ENCODE assay signal across 9 mouse cellular contexts in the genomic region with DNA sequence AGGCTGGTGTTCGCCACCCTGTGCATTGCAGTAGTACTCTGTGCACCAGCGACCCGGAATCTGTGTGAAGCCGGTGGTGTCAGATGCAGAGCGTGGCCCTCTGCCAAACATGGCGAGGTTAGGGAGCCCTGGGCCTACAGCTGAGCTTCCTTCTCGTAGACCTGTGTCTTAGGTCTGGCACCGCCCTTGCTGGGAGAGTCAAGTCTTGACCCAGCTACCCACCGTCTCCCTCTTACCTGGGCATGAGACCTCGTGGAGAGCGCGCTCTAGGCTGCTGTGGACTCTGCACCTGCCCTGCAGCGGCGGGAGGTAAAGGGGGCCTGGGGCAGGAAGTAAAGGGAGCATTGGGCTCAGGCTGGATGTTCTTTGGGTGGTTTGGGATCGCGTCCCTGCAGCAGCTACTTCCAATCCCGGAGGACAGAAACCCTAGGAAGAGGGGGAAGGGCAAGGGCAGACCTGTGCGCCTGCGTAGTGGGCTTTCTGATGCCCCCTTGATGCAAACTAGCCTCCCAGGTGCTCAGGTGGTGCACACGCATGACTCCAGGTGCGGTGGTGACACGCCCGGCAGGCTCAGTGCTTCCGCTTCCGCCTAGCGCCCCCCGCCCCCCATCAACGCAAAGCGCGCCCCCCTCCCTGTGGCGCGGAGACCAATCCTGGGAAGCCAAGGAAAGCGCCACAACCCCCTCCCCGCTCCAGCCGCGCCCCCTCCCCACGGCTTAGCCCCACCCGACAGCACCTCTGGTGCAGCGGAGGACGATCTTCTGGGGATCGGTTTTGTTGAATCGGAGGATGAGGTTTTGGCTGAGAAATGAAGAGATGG. TPM values are rescaled to one million over a fixed set of nuclear protein-coding genes. Genes with fewer than 3 reads are reported as not detected.
DNase-seq lines count a peak whose midpoint lies in the region; ATAC-seq and TF ChIP-seq lines count a peak whose summit lies in the region.
"Had no signal": no experiment of that assay in that cellular context is flagged by ENCODE, and none has a peak within 500 bp of the region (broad histone marks: within the 10 kb centered on the region; RNA-seq: fewer than 3 reads in every experiment).

No protein-coding gene starts in this region.

- H3K9me3 ChIP-seq in heart, postnatal 0 days (replicated peaks; ENCODE audit: control insufficient read depth, low read length), result no peaks in the 10 kb centered on the region
- no peaks in the 10 kb centered on the region for H3K9me3 ChIP-seq in forebrain, embryonic 16.5 days (ENCODE audit: control insufficient read depth, low read length)
- H3K9me3 ChIP-seq in neural tube, embryonic 12.5 days, result no peaks in the 10 kb centered on the region

- DNase-seq in heart, postnatal 0 days (ENCODE audit: low spot score), result no peak
- DNase-seq in heart, postnatal 36 days, result no peak
- peak; percentile 80 for DNase-seq in cerebellum, adult 11-12 months
- peak; percentile 76 to 86 for DNase-seq in left cerebral cortex, postnatal 10 days (ENCODE audit: extremely low spot score in 1 of 2, low spot score in 2 of 2)
- DNase-seq in adrenal gland, adult 18-20 months (ENCODE audit: low spot score in 2 of 2), result no peak
- DNase-seq in heart, postnatal 10 days, result no peak

- 0 out of 2 replicates have a peak, but pooled peaks cover 3% of the 10 kb centered on the region for H3K27me3 ChIP-seq in heart, postnatal 0 days (ENCODE audit: control insufficient read depth, insufficient read depth, low read length)
- no peaks in the 10 kb centered on the region for H3K27me3 ChIP-seq in forebrain, embryonic 16.5 days (replicated peaks; ENCODE audit: control insufficient read depth, insufficient read depth, low read length)
- H3K27me3 ChIP-seq in neural tube, embryonic 12.5 days (replicated peaks), result no peaks in the 10 kb centered on the region

- ATAC-seq in heart, postnatal 0 days (ENCODE audit: insufficient read depth, low read depth), result no peak
- peak; percentile 87 for ATAC-seq in forebrain, embryonic 16.5 days
- ATAC-seq in neural tube, embryonic 12.5 days (ENCODE audit: low FRiP score, low read depth), result peak; percentile 67

- WGBS in heart, postnatal 0 days, result 16% methylated on average over 41 of the region's 42 CpGs
- 12% methylated on average over 42 of the region's 42 CpGs for WGBS in forebrain, embryonic 16.5 days
- 18% methylated on average over 42 of the region's 42 CpGs for WGBS in neural tube, embryonic 12.5 days

- peak overlapping the region; percentile 73 for H3K4me2 ChIP-seq in heart, postnatal 0 days (ENCODE audit: low read depth, low read length)
- peak overlapping the region; percentile 69 for H3K4me2 ChIP-seq in forebrain, embryonic 16.5 days (ENCODE audit: low read length)
- H3K4me2 ChIP-seq in neural tube, embryonic 12.5 days (replicated peaks), result peak overlapping the region; percentile 82

- no peak overlapping the region for H3K27ac ChIP-seq in heart, postnatal 0 days (ENCODE audit: low read depth)
- peak overlapping the region; percentile 35 for H3K27ac ChIP-seq in forebrain, embryonic 16.5 days (ENCODE audit: low read length)
- H3K27ac ChIP-seq in neural tube, embryonic 12.5 days, result no peak overlapping the region

- peak overlapping the region; percentile 45 for H3K4me3 ChIP-seq in heart, postnatal 0 days (ENCODE audit: low read depth, low read length)
- H3K4me3 ChIP-seq in forebrain, embryonic 16.5 days (replicated peaks; ENCODE audit: low read length), result peak overlapping the region; percentile 41
- peak overlapping the region; percentile 45 for H3K4me3 ChIP-seq in neural tube, embryonic 12.5 days

- peaks cover 5% of the 10 kb centered on the region; the same call in 1 of the 2 replicates for H3K4me1 ChIP-seq in heart, postnatal 0 days (ENCODE audit: control insufficient read depth, insufficient read depth)
- peaks cover 33% of the 10 kb centered on the region for H3K4me1 ChIP-seq in forebrain, embryonic 16.5 days (replicated peaks; ENCODE audit: control insufficient read depth, insufficient read depth, low read length)
- peaks cover 26% of the 10 kb centered on the region for H3K4me1 ChIP-seq in neural tube, embryonic 12.5 days

- no peaks in the 10 kb centered on the region for H3K36me3 ChIP-seq in heart, postnatal 0 days (replicated peaks; ENCODE audit: control insufficient read depth, insufficient read depth, low read length)
- H3K36me3 ChIP-seq in forebrain, embryonic 16.5 days (ENCODE audit: control insufficient read depth, insufficient read depth), result no peaks in the 10 kb centered on the region
- H3K36me3 ChIP-seq in neural tube, embryonic 12.5 days, result no peaks in the 10 kb centered on the region

- intact Hi-C loops in heart, postnatal 36 days (cut with DNase I), result no loop called here
- intact Hi-C loops in left cerebral cortex, postnatal 10 days (cut with DNase I), result no loop called here
- intact Hi-C loops in heart, postnatal 10 days (cut with DNase I), result no loop called here

- TF ChIP-seq EP300 in heart, postnatal 0 days (IDR thresholded peaks at IDR 0.05; ENCODE audit: low read depth), result no peak

- no peak for TF ChIP-seq CTCF in heart, postnatal 0 days (IDR thresholded peaks at IDR 0.05; ENCODE audit: low read depth)

- peak overlapping the region; percentile 31; the same call in 1 of the 2 replicates for H3K9ac ChIP-seq in heart, postnatal 0 days (replicated peaks; ENCODE audit: low read depth, low read length)
- H3K9ac ChIP-seq in forebrain, embryonic 16.5 days (replicated peaks; ENCODE audit: low read depth, low read length), result peak overlapping the region; percentile 47
- peak overlapping the region; percentile 64 for H3K9ac ChIP-seq in neural tube, embryonic 12.5 days

RNA-seq across cellular contexts. Expression of gene Mcf2l, which starts 41.8 kb away (rescaled TPM):
- 22.1 and 22.9 TPM in 2 replicates for total RNA-seq in heart, postnatal 0 days (2014; rRNA removed; ENCODE audit: low replicate concordance)
- polyA plus RNA-seq in heart, postnatal 0 days (2015; fragmentation: Nextera tagmentation; extraction: Ambion mirVana), result 6.6 and 7.5 TPM in 2 replicates
- 10 to 100 TPM; 53.3 to 77.9 TPM for total RNA-seq in heart, postnatal 36 days (2021)
- 153 and 163 TPM in 2 replicates for polyA plus RNA-seq in forebrain, embryonic 16.5 days (2015; fragmentation: Nextera tagmentation; extraction: Ambion mirVana)
- total RNA-seq in left cerebral cortex, postnatal 10 days (2021), result 100 to 1,000 TPM; 280 to 298 TPM
- polyA plus RNA-seq in neural tube, embryonic 12.5 days (2016; fragmentation: Nextera tagmentation; extraction: Ambion mirVana), result 97.0 and 98.9 TPM in 2 replicates
- 10 to 100 TPM; 31.1 to 32.0 TPM for total RNA-seq in adrenal gland, adult 18-20 months (2021)
- total RNA-seq in heart, postnatal 10 days (2021), result 10 to 100 TPM; 56.4 to 88.8 TPM
- total RNA-seq: CH12.LX had no signal

Comparison
In these comparisons a context has a peak if more than half of its experiments do, and no peak if none do; other contexts are left out.
1. DNase-seq: peak in cerebellum, adult 11-12 months (single experiment) and left cerebral cortex, postnatal 10 days (2 of 2); none in heart, postnatal 0 days (single experiment), heart, postnatal 36 days (0 of 2), adrenal gland, adult 18-20 months (0 of 2) and heart, postnatal 10 days (0 of 2).
2. Peak in every context shown above with its lines, with median percentiles within 50 percentile points of each other: H3K4me2 ChIP-seq, H3K4me3 ChIP-seq and H3K9ac ChIP-seq.